Mouse (Mus musculus) left cerebral cortex, adult 6 months (tissue): Measurements from ENCODE around the gene Zfpm1. TPM values are rescaled to one million over a fixed set of nuclear protein-coding genes. Genes with fewer than 3 reads are reported as not detected.

Source experiments
- long read RNA-seq, 2 experiments: library from polyadenylated mRNA; unstranded; transcript quantifications; one replicate each; pipeline ENCODE4 v2.0.0; 2019 to 2020
- polyA plus RNA-seq: library from polyadenylated mRNA; unstranded; fragments of <200 nt; fragmentation: Nextera tagmentation; gene quantifications from 2 replicates; pipeline ENCODE4 v1.2.3, GENCODE M21; 2021

The Zfpm1 gene
- 1.6 and 4.5 TPM in 2 replicates for polyA plus RNA-seq
- long read RNA-seq, experiment 1 = 0 reads
- long read RNA-seq, experiment 2, partial matches to known transcripts = 0 of 4 reads
- long read RNA-seq, experiment 2, other reads (novel, unspliced or antisense) = 4 of 4 reads

GRCm38 (mm10) chr8:122282035-122282358 is at the start of gene Zfpm1:
TSS of gene Zfpm1 (plus strand) at chr8:122282141.

GRCm38 (mm10) chr8:122360696-122361416 is 78.9 kb downstream of the Zfpm1 start, which contains the start of gene Trhr2:
TSS of gene Trhr2 (minus strand) at chr8:122360746.

GRCm38 (mm10) chr8:122376365-122377231 is 94.7 kb downstream of the Zfpm1 start, which contains the start of gene Zc3h18:
TSS of gene Zc3h18 (plus strand) at chr8:122376609.

Other genes starting within 250 kb of the Zfpm1 start
- gene Trhr2, start 78.6 kb downstream of the Zfpm1 start, polyA plus RNA-seq = 0.59 and 0.64 TPM in 2 replicates
- 4.4 and 8.4 TPM in 2 replicates for gene Zc3h18, start 94.5 kb downstream of the Zfpm1 start, polyA plus RNA-seq
- not detected in 2 replicates for gene Il17c, start 139.9 kb downstream of the Zfpm1 start, polyA plus RNA-seq
- gene Cyba, start 150.8 kb downstream of the Zfpm1 start, polyA plus RNA-seq = 29.4 and 37.8 TPM in 2 replicates
- 32.9 and 35.2 TPM in 2 replicates for gene Mvd, start 161.3 kb downstream of the Zfpm1 start, polyA plus RNA-seq
- 0.48 and 1.1 TPM in 2 replicates for gene Snai3, start 178.6 kb downstream of the Zfpm1 start, polyA plus RNA-seq
- 18.0 and 47.5 TPM in 2 replicates for gene Rnf166, start 193.9 kb downstream of the Zfpm1 start, polyA plus RNA-seq
- 28.1 and 37.4 TPM in 2 replicates for gene Ctu2, start 194.0 kb downstream of the Zfpm1 start, polyA plus RNA-seq